Mouse (Mus musculus) urinary bladder, adult 18-20 months (tissue): Measurements from ENCODE around the gene Nln.

Experiments used
- DNase-seq, 2 experiments: peaks; one replicate each; pipeline ENCODE4 v3.0.0; 2022; ENCODE audit warnings: low spot score in 2 of 2, mixed read lengths in 2 of 2

Nln gene

DNA sequence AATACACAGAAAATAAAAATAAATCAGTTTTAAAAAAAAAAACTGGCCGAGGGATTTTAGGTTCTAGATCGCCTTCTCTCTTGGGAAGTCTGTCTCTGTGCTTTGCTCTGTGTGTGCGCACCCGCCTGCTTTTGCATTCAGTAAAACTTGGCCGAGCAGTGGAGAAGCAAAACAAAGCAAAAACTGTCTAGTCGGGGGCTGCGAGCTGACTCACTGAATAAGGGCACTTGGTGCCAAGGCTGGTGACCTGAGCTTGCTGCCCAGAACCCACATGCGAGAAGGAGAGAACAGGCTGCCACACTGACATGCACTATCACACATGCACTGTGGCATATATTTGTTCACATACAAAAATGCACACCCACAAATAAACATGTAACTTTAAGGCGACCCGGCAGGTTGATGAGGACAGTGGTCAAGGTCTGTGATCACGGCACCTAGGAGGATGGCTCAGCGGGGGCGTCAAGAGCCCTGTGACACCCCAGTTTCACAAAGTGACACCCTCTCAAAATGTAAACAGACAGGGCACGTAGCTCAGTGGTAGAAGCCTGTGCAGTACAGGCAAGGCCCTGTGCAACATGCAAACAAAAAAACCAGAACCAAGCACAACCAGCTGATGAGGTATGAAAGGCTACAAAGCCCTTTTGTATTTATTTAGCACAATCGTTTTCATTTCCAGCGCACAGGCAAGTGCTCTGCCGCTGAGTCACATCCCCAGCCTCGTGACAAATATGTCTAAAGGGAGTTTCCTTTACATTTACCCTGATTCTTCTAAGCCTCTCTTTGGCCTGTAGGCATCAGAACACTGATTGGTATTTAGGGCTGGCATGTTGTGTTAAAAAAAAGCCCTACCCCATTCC, 93.9 kb downstream of the Nln start:
- DNase-seq: no peak

DNA sequence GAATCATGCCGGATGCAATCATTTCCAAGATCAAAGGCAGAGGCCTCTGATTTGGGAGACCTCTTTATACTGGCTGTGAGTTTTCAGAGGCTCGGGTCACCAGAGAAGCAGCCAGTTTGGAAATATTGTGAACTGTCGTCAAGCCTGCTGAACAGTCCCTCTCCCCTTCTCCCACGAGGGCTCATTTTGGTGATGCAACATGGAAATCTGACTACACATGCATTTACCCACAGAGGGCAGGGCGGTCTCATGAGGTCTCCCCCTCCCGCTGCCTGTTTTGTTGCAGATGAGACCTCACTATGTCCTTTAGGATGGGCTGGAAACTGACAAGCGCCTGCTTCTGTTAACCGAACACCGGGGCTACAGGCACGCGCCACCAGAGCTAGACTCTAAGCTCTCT, 95.4 kb downstream of the Nln start:
- no peak for DNase-seq

GRCm38 (mm10) chr13:104013380-104013779, 96.0 kb downstream of the Nln start:
- DNase-seq: no peak

GRCm38 (mm10) chr13:104012214-104012833, 97.1 kb downstream of the Nln start:
- no peak for DNase-seq

- no peak for DNase-seq
These were observed 98.1 kb downstream of the Nln start for GRCm38 (mm10) chr13:104011289-104011688.

GRCm38 (mm10) chr13:104005231-104005845, 104.1 kb downstream of the Nln start:
- DNase-seq: no peak

GRCm38 (mm10) chr13:103994085-103994455, 115.3 kb downstream of the Nln start:
- no peak for DNase-seq

GRCm38 (mm10) chr13:103993142-103994084, 116.0 kb downstream of the Nln start:
- DNase-seq: no peak

GRCm38 (mm10) chr13:103986660-103987059, 122.8 kb downstream of the Nln start:
- DNase-seq: no peak

DNA sequence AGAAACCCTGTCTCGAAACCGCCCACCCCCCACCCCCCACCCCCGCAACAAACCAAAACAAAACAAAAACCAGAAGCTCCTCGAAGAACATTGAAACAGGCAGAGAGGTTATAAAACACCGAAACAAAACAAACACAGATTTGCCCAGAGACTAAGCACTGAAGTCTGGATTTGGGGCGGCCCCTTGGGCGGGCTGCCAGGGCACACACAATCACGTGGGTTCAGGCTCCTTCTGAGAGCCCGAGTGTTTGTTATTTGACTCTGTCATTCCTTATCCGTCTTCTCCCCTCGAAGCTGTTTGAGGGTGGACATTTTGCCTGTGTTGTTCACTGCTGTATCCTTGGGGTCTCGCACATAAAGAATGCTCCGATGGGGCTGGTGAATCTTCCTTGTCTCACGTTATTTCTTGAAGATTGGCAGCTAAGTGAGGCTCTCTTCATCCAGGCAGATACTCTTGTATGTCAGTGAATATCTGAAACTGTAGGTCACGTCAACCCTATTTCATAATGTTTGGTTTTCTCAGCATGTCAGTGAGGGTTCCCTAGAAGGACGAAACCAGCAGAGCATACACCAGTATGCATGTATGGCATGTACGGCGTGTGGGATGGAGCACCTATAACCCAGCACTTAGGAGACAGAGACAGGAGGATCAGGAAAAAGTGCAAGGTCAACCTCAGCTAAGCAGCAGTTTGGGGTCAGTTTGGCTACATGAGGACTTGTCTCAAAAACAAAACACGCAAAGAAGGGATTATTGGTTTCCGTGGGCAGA, 123.7 kb downstream of the Nln start:
- no peak for DNase-seq

DNA sequence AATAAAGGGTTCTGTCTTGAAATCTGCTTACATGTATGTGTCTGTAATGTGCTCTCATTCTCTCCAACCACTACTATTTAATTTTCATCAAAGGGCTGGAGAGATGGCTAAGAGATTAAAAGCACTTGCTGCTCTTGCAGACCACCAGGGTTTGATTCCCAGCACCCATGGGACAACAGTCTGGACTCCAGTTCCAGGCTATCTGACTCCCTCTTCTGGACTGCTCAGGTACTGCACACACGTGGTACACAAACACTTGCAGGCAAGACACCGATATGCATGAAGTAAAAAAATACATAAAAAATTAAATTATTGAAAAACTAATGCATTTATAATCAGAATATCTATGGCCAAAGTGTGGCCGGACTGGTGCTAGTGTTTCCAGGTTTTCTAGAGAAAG, 127.0 kb downstream of the Nln start:
- DNase-seq: no peak

- DNase-seq: no peak
These were observed 129.0 kb downstream of the Nln start for GRCm38 (mm10) chr13:103980414-103980813.

DNA sequence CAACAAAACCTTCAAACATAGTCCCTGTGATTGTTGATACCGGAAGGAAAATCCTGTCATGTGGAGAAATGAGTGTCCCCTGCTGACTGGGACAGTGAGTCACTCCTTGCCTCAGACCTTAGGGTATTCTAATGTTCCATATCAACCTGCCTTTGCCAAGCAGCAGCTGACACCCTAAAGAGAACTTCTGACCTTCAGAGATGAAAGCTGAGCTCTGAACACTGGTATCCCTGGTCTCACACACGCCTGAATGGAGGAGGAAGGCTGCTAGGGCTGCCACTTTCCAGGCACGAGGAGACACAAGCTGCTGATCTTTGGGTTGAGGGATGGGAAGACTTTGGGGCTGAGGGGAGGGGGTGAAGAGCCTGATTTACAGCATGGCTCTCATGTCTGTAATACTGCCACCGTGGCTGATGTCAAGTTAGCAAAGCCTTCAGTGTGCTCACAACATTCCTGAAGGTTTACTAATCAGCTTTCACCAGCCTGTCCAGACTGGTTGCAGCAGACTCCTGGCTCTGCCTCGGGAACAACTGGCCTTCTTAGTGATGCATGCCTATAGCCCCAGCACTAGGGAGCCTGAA, 131.0 kb downstream of the Nln start:
- peak in 1 of 2 experiments; percentile 43 for DNase-seq

- DNase-seq: peak in 1 of 2 experiments; percentile 64
These were observed 131.6 kb downstream of the Nln start for GRCm38 (mm10) chr13:103977844-103978243.

DNA sequence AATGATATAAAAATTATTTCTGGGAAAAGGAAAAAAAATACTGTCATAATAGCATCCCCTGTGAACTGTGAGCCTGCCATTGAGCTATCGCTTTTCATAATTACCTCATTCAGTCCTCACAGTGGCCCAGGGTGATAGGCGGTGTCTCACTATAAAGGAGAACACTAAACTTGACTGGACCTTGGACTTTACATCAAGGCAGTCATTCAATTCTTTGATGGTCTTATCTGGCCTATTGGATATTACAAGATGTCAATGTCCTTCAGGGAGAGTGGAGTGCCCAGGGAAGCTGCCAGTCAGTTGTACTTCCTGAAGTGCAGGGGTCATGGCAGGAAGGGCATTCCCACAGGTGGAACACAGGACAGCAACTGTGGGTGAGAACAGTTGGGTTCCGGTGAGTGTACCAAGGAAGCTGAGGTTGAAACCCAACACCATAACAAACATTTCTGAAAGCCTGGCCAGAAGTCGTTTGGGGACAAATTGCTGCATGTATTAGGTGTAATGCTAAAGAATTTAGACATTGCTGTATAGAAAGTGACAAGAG, 133.2 kb downstream of the Nln start:
- DNase-seq: no peak

DNA sequence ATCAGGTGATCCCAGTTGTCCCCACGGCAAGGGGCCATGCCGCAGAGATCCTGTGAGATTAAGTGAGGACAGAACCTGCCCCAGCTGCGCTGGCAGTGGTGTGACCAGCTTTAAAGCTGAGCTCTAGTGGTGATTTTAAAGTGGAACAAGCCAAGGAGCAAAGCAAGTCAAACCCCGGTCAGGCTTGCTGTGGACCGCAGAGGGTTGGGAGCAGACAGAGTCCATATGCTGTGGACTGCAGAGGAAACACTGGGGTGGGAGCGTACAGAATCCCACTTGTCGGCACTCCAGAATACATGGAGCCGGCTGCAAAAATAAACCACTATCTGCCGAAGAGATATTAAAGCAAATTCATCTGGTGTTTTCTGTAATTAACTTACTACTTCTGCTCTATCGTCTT, 134.3 kb downstream of the Nln start:
- no peak for DNase-seq

DNA sequence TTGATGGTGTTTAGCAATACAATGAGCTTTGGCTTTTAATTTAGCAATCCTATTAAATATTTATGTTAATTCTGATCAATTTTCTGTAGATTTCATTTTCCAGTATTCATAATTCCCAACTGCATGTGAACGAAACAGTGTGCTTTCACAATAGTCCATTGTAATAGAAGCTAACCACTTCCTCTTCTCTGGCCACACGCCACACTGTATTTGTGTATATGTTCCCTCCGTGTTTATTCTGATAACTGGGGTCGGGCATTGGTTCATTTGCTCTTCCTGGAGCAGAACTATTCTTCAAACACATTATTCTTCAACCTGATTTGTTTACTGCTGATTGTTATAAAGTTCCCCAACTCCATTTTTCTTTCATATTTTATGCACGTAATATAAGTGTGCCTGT, 135.4 kb downstream of the Nln start:
- DNase-seq: no peak
